Mouse (Mus musculus) C2C12 (cell line): Measurements from ENCODE around the gene Bhlhe40. TPM values are rescaled to one million over a fixed set of nuclear protein-coding genes. Genes with fewer than 3 reads are reported as not detected.

Experiments used
- H3K27me3 ChIP-seq: one replicate; pipeline ENCODE4 v1.6.1; 2011; ENCODE audit not compliant: control insufficient read depth, insufficient read depth, insufficient read length
- H3K36me3 ChIP-seq: one replicate; pipeline ENCODE4 v1.6.1; 2011; ENCODE audit not compliant: control insufficient read depth, insufficient read depth
- H3K4me3 ChIP-seq: one replicate; pipeline ENCODE4 v1.5.1; 2011; ENCODE audit warnings: mild to moderate bottlenecking, control low read depth; ENCODE audit not compliant: poor library complexity, insufficient read depth, severe bottlenecking
- H3K79me2 ChIP-seq: one replicate; pipeline ENCODE4 v1.6.1; 2011; ENCODE audit not compliant: control insufficient read depth, insufficient read depth
- H3K79me3 ChIP-seq: one replicate; pipeline ENCODE4 v1.6.1; 2011; ENCODE audit warnings: low read depth, control low read depth
- H3ac ChIP-seq: one replicate; pipeline ENCODE3; 2011; ENCODE audit warnings: low read depth; ENCODE audit not compliant: control insufficient read depth, insufficient read length
- CEBPB ChIP-seq: IDR thresholded peaks from one replicate; pipeline ENCODE4 v1.6.1; 2011; ENCODE audit warnings: low read depth, mild to moderate bottlenecking, control low read depth, moderate library complexity
- CTCF ChIP-seq: IDR thresholded peaks from one replicate; pipeline ENCODE4 v1.5.1; 2011; ENCODE audit not compliant: control insufficient read depth, insufficient read depth, insufficient read length
- FOSL1 ChIP-seq: IDR thresholded peaks from one replicate; pipeline ENCODE4 v1.8.0; 2011; ENCODE audit warnings: mild to moderate bottlenecking, low read length; ENCODE audit not compliant: poor library complexity, insufficient read depth, severe bottlenecking
- MAX ChIP-seq: IDR thresholded peaks from one replicate; pipeline ENCODE4 v1.6.1; 2011; ENCODE audit warnings: mild to moderate bottlenecking, control low read depth
- MYOD1 ChIP-seq: IDR thresholded peaks from one replicate; pipeline ENCODE4 v1.6.1; 2011; ENCODE audit warnings: low read depth; ENCODE audit not compliant: control insufficient read depth, insufficient read length
- MYOG ChIP-seq: IDR thresholded peaks from one replicate; pipeline ENCODE4 v1.6.1; 2011; ENCODE audit not compliant: control insufficient read depth, insufficient read length; ENCODE audit errors: extremely low read depth
- USF1 ChIP-seq: IDR thresholded peaks from one replicate; pipeline ENCODE4 v1.6.1; 2011; ENCODE audit warnings: low read depth, mild to moderate bottlenecking, control low read depth, moderate library complexity
- polyA plus RNA-seq: library from polyadenylated mRNA; unstranded; fragments of >200 nt; fragmentation: generic; extraction: Trizol; gene quantifications from one replicate; pipeline ENCODE4 v1.2.1, GENCODE M21; 2012; ENCODE audit warnings: missing spikeins

The Bhlhe40 gene
- polyA plus RNA-seq, 1 experiment = 15.3 TPM

- H3K79me2 ChIP-seq = no peaks in the 10 kb centered on the region
- H3K4me3 ChIP-seq = no peak overlapping the region
- H3ac ChIP-seq = no peak overlapping the region
- TF ChIP-seq MAX (no peak), MYOD1 (no peak), MYOG (no peak), CEBPB (no peak), FOSL1 (no peak)
- no peaks in the 10 kb centered on the region for H3K27me3 ChIP-seq
- H3K79me3 ChIP-seq = no peaks in the 10 kb centered on the region
- H3K36me3 ChIP-seq = no peaks in the 10 kb centered on the region
Measured at GRCm38 (mm10) chr6:108688344-108688743, 27.9 kb downstream of the Bhlhe40 start.

GRCm38 (mm10) chr6:108692986-108693385, 32.6 kb downstream of the Bhlhe40 start:
- no peaks in the 10 kb centered on the region for H3K27me3 ChIP-seq
- TF ChIP-seq CTCF = no peak
- no peak for TF ChIP-seq MAX
- no peak for TF ChIP-seq USF1
- TF ChIP-seq MYOD1 = no peak
- no peak for TF ChIP-seq MYOG
- no peak for TF ChIP-seq FOSL1
- TF ChIP-seq CEBPB = no peak
- H3K79me2 ChIP-seq = no peaks in the 10 kb centered on the region
- no peaks in the 10 kb centered on the region for H3K79me3 ChIP-seq
- no peak overlapping the region for H3ac ChIP-seq
- no peak overlapping the region for H3K4me3 ChIP-seq
- H3K36me3 ChIP-seq = no peaks in the 10 kb centered on the region

DNA sequence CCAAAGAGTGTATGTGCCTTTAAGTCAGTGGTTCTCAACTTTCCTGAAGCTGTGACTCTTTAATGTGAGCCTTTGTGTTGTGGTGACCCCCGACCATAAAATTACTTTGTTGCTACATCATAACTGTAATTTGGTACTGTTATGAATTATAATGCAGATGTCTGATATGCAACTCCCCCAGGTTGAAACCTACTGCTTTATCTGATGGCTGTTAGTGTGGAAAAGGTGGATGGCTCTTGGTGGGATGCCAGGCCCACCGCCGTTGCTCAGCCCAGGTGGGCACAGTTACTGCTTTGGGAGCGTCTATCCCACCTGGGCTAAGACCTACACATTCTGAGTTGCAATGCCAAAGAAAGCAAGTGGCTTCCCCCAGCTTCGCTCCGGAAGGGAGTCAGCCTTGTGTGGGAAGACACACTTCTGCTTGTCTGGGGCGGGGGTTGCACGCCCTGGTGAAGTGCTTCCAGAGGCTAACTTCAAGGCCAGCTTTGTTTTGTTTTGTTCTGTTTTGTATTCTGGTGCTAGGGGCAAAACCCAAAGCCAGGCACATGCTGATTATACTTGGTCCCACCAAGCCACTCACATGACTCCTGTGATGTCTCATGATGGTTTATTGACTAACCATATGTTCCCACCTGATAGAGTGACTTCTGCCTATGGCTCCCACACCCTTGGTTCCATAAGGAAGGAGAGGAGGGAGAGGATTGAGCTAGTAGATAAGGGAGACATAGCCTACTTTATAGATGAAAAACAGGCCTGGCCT, 34.7 kb downstream of the Bhlhe40 start:
- Histone ChIP-seq H3K27me3 (no peaks in the 10 kb centered on the region), H3K79me3 (no peaks in the 10 kb centered on the region), H3K79me2 (no peaks in the 10 kb centered on the region), H3K4me3 (no peak overlapping the region), H3K36me3 (no peaks in the 10 kb centered on the region), H3ac (no peak overlapping the region)
- TF ChIP-seq MYOD1 (no peak), CTCF (no peak), USF1 (no peak), MAX (no peak), MYOG (no peak), CEBPB (no peak), FOSL1 (no peak)

DNA sequence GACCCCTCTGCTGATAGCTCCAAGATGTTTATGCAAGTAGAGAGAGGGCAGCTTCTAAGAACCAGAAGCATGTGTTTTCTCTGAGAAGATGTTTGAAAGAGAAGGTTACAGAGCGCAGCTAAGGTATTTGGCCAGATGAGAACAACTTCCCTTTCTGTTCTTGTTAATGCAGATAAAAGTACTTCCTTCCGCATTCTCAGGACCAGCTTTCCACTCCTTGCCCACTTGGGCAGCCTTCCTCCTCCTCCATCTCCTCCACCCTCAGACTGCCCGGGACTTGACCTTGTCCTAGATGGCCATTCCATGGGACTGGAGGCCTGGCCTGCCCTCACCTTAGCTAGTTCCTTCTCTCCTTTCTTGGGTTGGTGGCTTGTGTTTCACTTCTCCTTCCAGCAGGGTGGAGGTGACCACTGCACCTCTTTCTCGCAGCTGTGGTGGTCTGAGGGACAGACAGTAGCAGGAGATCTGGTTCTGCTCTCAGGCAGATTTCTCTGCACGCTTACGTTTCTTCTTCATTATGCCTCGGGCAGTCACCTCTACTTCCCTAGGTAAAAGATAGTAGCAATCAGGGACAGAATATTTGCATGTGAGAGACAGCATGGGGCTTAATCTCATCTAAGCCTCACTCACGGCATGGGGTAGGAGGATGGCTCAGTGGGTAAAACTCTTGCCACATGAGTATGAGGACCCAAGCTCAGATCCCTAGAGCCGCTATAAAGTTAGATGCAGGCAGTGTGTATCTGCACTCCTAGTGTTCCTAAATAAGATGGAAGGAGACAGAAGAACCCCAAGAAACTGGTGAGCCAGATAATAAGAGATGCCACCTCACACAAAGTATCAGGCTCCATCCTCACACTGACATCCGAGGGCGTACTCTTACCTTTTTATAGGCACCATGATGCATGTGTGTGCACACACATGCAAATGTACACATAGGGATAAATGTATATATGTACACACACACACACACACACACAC, 35.7 kb downstream of the Bhlhe40 start:
- no peak overlapping the region for H3ac ChIP-seq
- no peaks in the 10 kb centered on the region for H3K27me3 ChIP-seq
- no peak for TF ChIP-seq CEBPB
- no peak for TF ChIP-seq USF1
- TF ChIP-seq MYOG = no peak
- no peak for TF ChIP-seq MYOD1
- TF ChIP-seq FOSL1 = no peak
- no peak for TF ChIP-seq CTCF
- no peak for TF ChIP-seq MAX
- H3K79me3 ChIP-seq = no peaks in the 10 kb centered on the region
- no peaks in the 10 kb centered on the region for H3K79me2 ChIP-seq
- H3K36me3 ChIP-seq = no peaks in the 10 kb centered on the region
- H3K4me3 ChIP-seq = no peak overlapping the region

- Histone ChIP-seq H3K79me2 (no peaks in the 10 kb centered on the region), H3ac (no peak overlapping the region), H3K36me3 (no peaks in the 10 kb centered on the region), H3K27me3 (no peaks in the 10 kb centered on the region), H3K79me3 (no peaks in the 10 kb centered on the region), H3K4me3 (no peak overlapping the region)
- TF ChIP-seq CTCF (no peak), CEBPB (no peak), MYOD1 (no peak), USF1 (no peak), MAX (no peak)
Measured at GRCm38 (mm10) chr6:108696822-108697202, 36.4 kb downstream of the Bhlhe40 start.
